Mouse (Mus musculus): ENCODE measurements around the gene Sall4. TPM values are rescaled to one million over a fixed set of nuclear protein-coding genes. Genes with fewer than 3 reads are reported as not detected.

Gene Sall4
- 10.4 and 10.9 TPM in 2 replicates for polyA plus RNA-seq (2014; fragmentation: Nextera tagmentation; extraction: Ambion mirVana)

DNA sequence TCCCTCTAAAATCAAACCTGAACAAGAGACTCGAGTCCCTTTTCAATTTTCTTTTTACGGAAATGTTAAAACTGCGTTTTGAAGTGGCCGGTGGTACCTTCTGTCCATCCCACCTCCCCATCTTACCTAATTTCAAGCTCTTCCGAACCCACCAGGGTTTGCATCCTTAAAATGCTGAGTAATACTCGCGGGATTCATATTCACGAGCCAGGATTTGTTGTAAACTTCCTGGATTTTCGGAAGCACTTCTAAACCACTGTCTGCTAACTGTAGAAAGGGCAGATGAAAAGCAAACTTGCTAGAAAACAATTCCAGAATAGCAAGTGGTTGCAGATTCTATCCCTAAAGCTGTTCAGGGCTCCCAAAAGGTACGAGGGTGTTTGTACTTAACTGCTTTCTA is at the start of gene Sall4:
TSS of gene Sall4 (minus strand) at position 362 of the 400 bp plus-strand sequence.
- DNase-seq (ENCODE audit: low spot score): no peak
- Histone ChIP-seq H3K27me3 (ENCODE audit: control insufficient read depth, insufficient read depth, low read length) (peaks cover 17% of the 10 kb centered on the region), H3K9me3 (ENCODE audit: control insufficient read depth, low read length) (no peaks in the 10 kb centered on the region), H3K4me1 (replicated peaks; ENCODE audit: control insufficient read depth, insufficient read depth, low read length) (peaks cover 7% of the 10 kb centered on the region; the same call in 1 of the 2 replicates), H3K4me3 (ENCODE audit: low read depth, low read length) (peak within 1 kb of the TSS; percentile 68), H3K36me3 (ENCODE audit: control insufficient read depth, insufficient read depth, low read length) (no peaks in the 10 kb centered on the region), H3K4me2 (ENCODE audit: low read depth, low read length, severe bottlenecking) (peak within 1 kb of the TSS; percentile 95), H3K27ac (ENCODE audit: low read depth, low read length) (peak within 1 kb of the TSS; percentile 74), H3K9ac (ENCODE audit: low read length) (peak within 1 kb of the TSS; percentile 79)
- no peak for ATAC-seq (replicated peaks; ENCODE audit: low FRiP score)
- WGBS: 14% methylated on average over 10 of the region's 10 CpGs

DNA sequence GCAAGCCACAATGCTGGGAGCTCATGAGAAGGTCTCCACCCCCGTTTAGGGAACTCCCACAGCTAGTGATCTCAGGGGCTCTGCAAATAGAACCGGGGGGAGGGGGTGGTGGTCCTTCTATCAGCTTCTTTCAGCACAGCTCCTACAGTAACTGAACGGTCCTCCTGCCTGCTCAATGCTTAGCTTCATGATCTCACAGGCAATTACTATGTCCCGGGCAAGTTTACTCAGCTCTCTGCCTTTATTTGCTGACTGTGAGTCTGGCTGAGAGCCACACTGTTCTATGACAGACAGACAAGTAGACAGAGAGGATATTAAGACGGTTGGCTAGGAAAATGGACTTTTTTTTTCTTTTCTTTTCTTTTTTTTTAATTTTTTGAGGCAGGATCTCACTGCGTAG is 45.5 kb upstream of the Sall4 start:
- Histone ChIP-seq H3K4me1 (replicated peaks; ENCODE audit: control insufficient read depth, insufficient read depth, low read length) (peaks cover 7% of the 10 kb centered on the region; the same call in 1 of the 2 replicates), H3K9me3 (ENCODE audit: control insufficient read depth, low read length) (no peaks in the 10 kb centered on the region), H3K9ac (ENCODE audit: low read length) (no peak overlapping the region), H3K4me3 (ENCODE audit: low read depth, low read length) (no peak overlapping the region), H3K27ac (ENCODE audit: low read depth, low read length) (no peak overlapping the region), H3K36me3 (ENCODE audit: control insufficient read depth, insufficient read depth, low read length) (no peaks in the 10 kb centered on the region), H3K4me2 (ENCODE audit: low read depth, low read length, severe bottlenecking) (no peak overlapping the region), H3K27me3 (ENCODE audit: control insufficient read depth, insufficient read depth, low read length) (peaks cover 2% of the 10 kb centered on the region; the same call in 1 of the 2 replicates)
- ATAC-seq (replicated peaks; ENCODE audit: low FRiP score): no peak
- 60% methylated on average over 6 of the region's 6 CpGs for WGBS
- DNase-seq (ENCODE audit: low spot score): no peak

DNA sequence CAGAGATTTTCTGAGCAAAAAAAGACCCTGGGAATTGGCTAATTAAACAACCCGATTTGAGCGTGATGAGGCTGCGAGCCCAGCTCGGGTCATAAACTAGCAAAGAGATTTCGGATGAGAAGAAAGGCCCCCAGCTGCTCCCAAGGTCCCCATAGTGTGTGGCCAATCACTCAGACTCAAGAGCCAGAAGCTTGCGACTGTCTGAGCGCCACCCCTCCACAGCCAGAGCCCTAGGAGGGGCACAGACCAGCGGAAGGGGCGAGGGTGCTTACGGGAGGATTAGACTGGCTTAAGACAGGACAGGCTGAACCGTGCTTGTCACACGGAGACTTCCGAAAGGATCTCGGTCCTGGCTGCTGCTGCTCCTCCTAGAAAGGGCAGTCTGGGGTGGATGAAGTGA is 42.2 kb upstream of the Sall4 start:
- Histone ChIP-seq H3K27me3 (ENCODE audit: control insufficient read depth, insufficient read depth, low read length) (peaks cover 11% of the 10 kb centered on the region), H3K27ac (ENCODE audit: low read depth, low read length) (no peak overlapping the region), H3K36me3 (ENCODE audit: control insufficient read depth, insufficient read depth, low read length) (no peaks in the 10 kb centered on the region), H3K4me1 (replicated peaks; ENCODE audit: control insufficient read depth, insufficient read depth, low read length) (peaks cover 13% of the 10 kb centered on the region; the same call in 1 of the 2 replicates), H3K9me3 (ENCODE audit: control insufficient read depth, low read length) (no peaks in the 10 kb centered on the region), H3K4me3 (ENCODE audit: low read depth, low read length) (no peak overlapping the region; the same call in 1 of the 2 replicates), H3K4me2 (ENCODE audit: low read depth, low read length, severe bottlenecking) (peak overlapping the region; percentile 40), H3K9ac (ENCODE audit: low read length) (no peak overlapping the region; the same call in 1 of the 2 replicates)
- peak; percentile 55 for DNase-seq (ENCODE audit: low spot score)
- WGBS: 5% methylated on average over 14 of the region's 14 CpGs
- peak; percentile 58 for ATAC-seq (replicated peaks; ENCODE audit: low FRiP score)

DNA sequence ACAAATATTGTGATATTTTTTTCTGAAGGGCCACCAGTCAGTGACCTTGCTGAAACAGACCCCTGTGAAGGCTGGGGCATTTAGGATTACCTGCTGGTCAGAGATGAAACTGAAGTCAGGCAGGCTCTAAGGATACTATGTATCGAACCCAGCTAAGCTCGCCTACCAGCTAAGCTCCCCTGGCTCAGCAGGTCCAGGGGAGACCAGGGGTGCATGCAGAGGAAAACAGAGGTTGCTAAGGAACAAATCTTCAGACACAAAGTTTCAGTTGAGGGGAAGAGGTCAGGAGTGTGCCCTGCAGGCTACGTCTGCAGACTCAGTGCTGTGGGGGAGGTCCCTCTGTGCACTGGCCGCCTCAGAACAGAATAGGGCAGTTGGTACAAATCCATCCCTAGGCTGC is 39.9 kb upstream of the Sall4 start:
- no peak for DNase-seq (ENCODE audit: low spot score)

DNA sequence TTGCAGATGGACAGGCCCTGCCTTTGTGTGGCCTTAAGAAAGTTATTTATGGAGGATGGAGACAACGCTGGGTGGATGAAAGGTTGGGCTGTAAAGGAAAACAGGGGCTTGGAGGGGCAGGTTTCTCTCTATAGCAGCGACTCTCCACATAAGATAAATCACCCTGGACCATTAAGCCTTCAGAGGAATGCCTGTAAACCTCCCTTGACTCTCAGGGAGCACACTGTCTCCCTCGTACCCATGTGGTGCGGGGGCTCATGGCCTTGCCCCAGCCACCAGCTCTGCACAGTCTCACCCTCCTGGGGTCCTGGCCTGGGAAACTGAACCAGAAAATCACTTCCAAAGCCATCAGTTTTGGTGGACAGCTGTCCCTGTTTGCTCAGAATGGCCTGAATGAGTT is 36.1 kb upstream of the Sall4 start:
- Histone ChIP-seq H3K4me2 (ENCODE audit: low read depth, low read length, severe bottlenecking) (no peak overlapping the region), H3K9me3 (ENCODE audit: control insufficient read depth, low read length) (no peaks in the 10 kb centered on the region), H3K27ac (ENCODE audit: low read depth, low read length) (no peak overlapping the region), H3K4me3 (ENCODE audit: low read depth, low read length) (no peak overlapping the region), H3K9ac (ENCODE audit: low read length) (no peak overlapping the region), H3K27me3 (ENCODE audit: control insufficient read depth, insufficient read depth, low read length) (peaks cover 10% of the 10 kb centered on the region), H3K36me3 (ENCODE audit: control insufficient read depth, insufficient read depth, low read length) (no peaks in the 10 kb centered on the region), H3K4me1 (replicated peaks; ENCODE audit: control insufficient read depth, insufficient read depth, low read length) (peaks cover 6% of the 10 kb centered on the region; the same call in 1 of the 2 replicates)
- DNase-seq (ENCODE audit: low spot score): no peak
- ATAC-seq (replicated peaks; ENCODE audit: low FRiP score): no peak
- 78% methylated on average over 4 of the region's 4 CpGs for WGBS

More for the DNA sequence above, 39.9 kb upstream of the Sall4 start:
- Histone ChIP-seq H3K36me3 (ENCODE audit: control insufficient read depth, insufficient read depth, low read length) (no peaks in the 10 kb centered on the region), H3K27ac (ENCODE audit: low read depth, low read length) (no peak overlapping the region), H3K4me1 (replicated peaks; ENCODE audit: control insufficient read depth, insufficient read depth, low read length) (peaks cover 13% of the 10 kb centered on the region; the same call in 1 of the 2 replicates), H3K4me2 (ENCODE audit: low read depth, low read length, severe bottlenecking) (no peak overlapping the region), H3K27me3 (ENCODE audit: control insufficient read depth, insufficient read depth, low read length) (peaks cover 12% of the 10 kb centered on the region), H3K4me3 (ENCODE audit: low read depth, low read length) (no peak overlapping the region), H3K9ac (ENCODE audit: low read length) (no peak overlapping the region), H3K9me3 (ENCODE audit: control insufficient read depth, low read length) (no peaks in the 10 kb centered on the region)
- ATAC-seq (replicated peaks; ENCODE audit: low FRiP score): no peak; the same call in 1 of the 2 replicates
- WGBS: 7% methylated on average over 4 of the region's 4 CpGs

DNA sequence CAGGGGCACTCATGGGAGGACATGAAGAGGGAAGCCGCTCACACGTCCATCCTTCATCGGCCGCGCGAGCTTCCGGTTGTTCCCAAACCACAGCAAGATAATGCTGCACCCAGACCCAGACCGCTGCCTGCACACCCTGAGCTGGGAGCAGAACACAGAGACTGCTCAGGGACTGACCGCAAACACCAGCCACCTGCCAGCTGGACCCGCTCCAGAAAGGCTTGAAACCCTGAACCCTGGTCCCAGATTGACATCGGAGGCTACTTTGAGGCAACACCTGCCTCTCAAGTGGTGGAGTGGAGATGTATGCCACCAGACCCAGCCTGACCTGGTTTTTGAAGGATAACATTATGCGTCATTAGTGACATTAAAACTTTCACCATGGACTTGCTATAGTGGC is 31.6 kb upstream of the Sall4 start:
- Histone ChIP-seq H3K27me3 (ENCODE audit: control insufficient read depth, insufficient read depth, low read length) (no peaks in the 10 kb centered on the region), H3K9me3 (ENCODE audit: control insufficient read depth, low read length) (no peaks in the 10 kb centered on the region), H3K9ac (ENCODE audit: low read length) (no peak overlapping the region), H3K4me2 (ENCODE audit: low read depth, low read length, severe bottlenecking) (no peak overlapping the region), H3K36me3 (ENCODE audit: control insufficient read depth, insufficient read depth, low read length) (no peaks in the 10 kb centered on the region), H3K4me1 (replicated peaks; ENCODE audit: control insufficient read depth, insufficient read depth, low read length) (no peaks in the 10 kb centered on the region), H3K27ac (ENCODE audit: low read depth, low read length) (no peak overlapping the region), H3K4me3 (ENCODE audit: low read depth, low read length) (no peak overlapping the region)
- ATAC-seq (replicated peaks; ENCODE audit: low FRiP score) (no peak), DNase-seq (ENCODE audit: low spot score) (no peak)
- WGBS: 93% methylated on average over 12 of the region's 12 CpGs

DNA sequence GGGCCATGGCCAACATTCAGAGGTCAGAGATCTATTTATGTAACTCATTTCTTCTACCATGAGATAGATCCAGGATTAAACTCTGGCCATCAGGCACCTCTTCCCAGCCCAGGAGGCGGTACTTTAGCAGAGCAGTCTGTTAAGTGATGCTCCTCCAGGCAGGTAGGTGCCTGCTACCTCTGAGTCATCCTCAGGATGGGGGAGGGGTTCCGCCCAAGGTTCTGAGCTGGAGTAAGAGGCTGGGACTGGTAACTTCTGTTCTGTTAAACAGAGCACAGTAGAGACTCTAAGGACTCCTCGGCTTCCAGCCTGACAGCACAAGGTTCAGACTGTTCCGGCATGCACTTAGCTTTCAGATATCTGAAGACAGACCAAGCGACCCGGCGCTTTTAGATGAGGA is 31.2 kb upstream of the Sall4 start:
- no peaks in the 10 kb centered on the region for H3K36me3 ChIP-seq (ENCODE audit: control insufficient read depth, insufficient read depth, low read length)
- H3K4me3 ChIP-seq (ENCODE audit: low read depth, low read length): no peak overlapping the region
- WGBS: 88% methylated on average over 7 of the region's 7 CpGs
- DNase-seq (ENCODE audit: low spot score) (no peak), ATAC-seq (replicated peaks; ENCODE audit: low FRiP score) (no peak)
- H3K27me3 ChIP-seq (ENCODE audit: control insufficient read depth, insufficient read depth, low read length): peaks cover 2% of the 10 kb centered on the region; the same call in 1 of the 2 replicates
- no peak overlapping the region for H3K9ac ChIP-seq (ENCODE audit: low read length)
- no peaks in the 10 kb centered on the region for H3K4me1 ChIP-seq (replicated peaks; ENCODE audit: control insufficient read depth, insufficient read depth, low read length)
- H3K27ac ChIP-seq (ENCODE audit: low read depth, low read length): no peak overlapping the region
- no peak overlapping the region for H3K4me2 ChIP-seq (ENCODE audit: low read depth, low read length, severe bottlenecking)
- no peaks in the 10 kb centered on the region for H3K9me3 ChIP-seq (ENCODE audit: control insufficient read depth, low read length)

DNA sequence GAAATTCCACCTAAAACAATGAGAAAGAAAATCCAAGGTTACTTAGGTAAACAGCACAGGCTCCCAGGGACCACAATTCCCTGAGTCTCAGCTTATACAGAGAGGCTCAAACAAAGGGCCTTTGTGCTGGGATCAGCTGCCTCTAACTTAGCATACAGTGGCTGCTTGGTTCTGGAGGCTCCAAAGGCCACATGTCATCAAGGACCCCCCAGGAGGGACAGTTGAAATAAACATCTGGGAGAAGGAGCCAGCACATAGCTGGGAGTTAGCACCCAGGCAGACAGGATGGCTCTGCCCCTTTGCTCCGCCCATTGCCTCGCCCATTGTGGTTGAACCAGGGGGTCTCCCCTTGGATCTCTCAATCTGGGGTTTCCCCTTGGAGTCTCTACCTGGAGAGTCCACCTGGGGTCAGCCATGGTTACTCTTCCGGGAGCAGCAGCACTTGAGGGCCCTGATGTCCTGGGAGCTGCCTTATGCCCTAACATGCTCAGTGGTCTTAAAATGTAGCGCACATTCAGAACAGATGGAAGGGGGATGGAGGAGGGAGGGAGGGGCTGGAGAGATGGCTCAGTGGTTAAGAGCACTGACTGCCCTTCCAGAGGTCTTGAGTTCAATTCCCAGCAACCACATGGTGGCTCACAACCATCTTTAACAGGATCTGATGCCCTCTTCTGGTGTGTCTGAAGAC is 23.5 kb upstream of the Sall4 start:
- ATAC-seq (replicated peaks; ENCODE audit: low FRiP score): peak; percentile 77
- DNase-seq (ENCODE audit: low spot score): peak; percentile 56
- Histone ChIP-seq H3K4me2 (ENCODE audit: low read depth, low read length, severe bottlenecking) (no peak overlapping the region), H3K9ac (ENCODE audit: low read length) (peak overlapping the region; percentile 10; the same call in 1 of the 2 replicates), H3K9me3 (ENCODE audit: control insufficient read depth, low read length) (no peaks in the 10 kb centered on the region), H3K27ac (ENCODE audit: low read depth, low read length) (0 out of 2 replicates have a peak overlapping the region, but pooled peaks have one; percentile 39), H3K36me3 (ENCODE audit: control insufficient read depth, insufficient read depth, low read length) (no peaks in the 10 kb centered on the region), H3K4me3 (ENCODE audit: low read depth, low read length) (no peak overlapping the region), H3K4me1 (replicated peaks; ENCODE audit: control insufficient read depth, insufficient read depth, low read length) (peaks cover 5% of the 10 kb centered on the region; the same call in 1 of the 2 replicates), H3K27me3 (ENCODE audit: control insufficient read depth, insufficient read depth, low read length) (peaks cover 2% of the 10 kb centered on the region; the same call in 1 of the 2 replicates)
- 41% methylated on average over 4 of the region's 4 CpGs for WGBS

Data from forebrain, embryonic 11.5 days (tissue).